Mouse (Mus musculus): Measurements from ENCODE around the gene Rpa1.

Rpa1 gene

GRCm38 (mm10) chr11:75259996-75260561 lies 88.0 kb downstream of the Rpa1 start:
- DNase-seq: no peak

- DNase-seq: no peak
Observed at GRCm38 (mm10) chr11:75259416-75259815, 88.7 kb downstream of the Rpa1 start.

DNA sequence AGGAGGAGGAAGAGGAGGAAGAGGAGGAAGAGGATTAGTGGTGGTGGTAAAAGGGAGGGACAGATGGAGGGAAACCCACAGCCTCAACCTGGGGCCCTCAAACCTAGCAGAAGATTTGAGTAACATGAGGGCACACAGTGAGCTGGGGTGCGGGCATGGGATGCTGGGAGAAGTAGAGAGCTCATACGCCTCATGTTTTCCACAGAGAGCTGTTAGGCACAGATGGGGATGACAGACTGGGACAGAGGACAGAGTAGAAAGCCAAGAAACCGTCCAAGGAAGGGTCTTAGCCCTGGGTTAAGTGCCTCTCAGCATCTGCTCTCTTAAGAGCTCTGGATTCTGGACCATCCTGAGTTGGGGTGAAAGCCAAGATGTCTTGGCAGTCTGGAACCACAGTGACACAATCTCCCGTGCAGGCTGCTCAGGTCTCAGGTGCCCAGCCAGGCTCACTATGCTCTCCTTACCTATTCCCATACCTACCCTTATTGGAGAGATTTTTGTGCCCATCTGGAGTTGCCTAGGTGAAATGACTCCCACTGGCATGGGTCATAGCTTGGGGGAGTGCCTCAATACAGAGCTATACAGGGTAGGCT lies 91.0 kb downstream of the Rpa1 start:
- no peak for DNase-seq

GRCm38 (mm10) chr11:75255330-75255729 lies 92.8 kb downstream of the Rpa1 start:
- DNase-seq: peak; percentile 56

DNA sequence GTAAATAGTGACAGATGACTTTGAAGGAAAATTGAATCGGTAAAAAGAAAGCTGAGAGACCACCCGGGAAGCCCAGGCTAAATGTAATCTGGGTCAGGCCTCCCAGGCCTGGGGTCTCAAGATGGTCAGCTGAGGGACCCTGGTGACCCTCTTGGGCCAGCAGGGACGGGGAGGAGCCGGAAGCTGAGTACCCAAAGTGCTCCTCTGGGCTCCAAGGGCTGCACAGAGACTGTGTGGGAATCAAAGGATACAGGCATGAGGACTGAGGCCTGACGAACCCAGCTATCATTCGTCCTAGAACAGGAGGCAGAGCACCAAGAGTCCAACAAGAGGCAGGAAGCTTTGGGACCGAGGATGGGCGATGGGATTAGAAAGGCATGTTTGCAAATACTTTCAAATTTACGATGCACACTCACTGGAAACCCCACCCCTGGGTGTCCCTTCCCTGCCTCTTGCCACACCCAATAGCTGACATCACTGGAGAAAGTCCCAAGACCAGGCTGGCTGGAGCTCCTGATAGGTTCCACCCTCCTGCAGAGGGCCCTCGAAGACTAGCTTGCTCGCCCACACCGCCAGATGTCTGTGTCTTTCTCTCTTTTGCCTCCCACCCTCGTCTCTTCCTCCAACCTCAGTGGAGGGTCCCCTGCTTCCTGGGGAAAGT lies 93.7 kb downstream of the Rpa1 start:
- peak; percentile 75 for DNase-seq

DNA sequence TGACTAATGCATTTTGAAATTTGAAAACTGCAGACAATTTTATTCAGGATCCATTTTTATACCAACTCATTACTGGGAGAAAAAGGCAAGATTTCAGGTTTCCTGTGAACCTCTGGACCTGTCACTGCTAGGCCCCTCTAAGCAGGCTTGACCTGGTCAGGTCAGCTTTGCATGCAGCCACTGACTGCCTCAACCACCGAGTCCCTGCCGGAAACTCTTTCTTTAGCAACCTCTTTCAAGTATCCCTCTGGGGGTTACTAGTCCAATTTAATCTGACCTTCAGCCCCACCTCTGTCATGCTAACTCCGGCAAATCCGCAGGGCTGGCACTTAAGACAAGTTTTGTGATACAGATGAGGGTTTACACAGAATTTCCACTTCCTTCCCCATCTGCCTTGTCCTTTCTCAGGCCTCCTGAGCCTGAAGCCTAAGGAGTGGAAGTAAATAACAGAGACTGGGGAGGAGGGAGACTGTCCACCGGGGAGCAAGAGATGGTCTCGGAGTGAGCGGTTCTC lies 96.5 kb downstream of the Rpa1 start:
- DNase-seq: no peak

DNA sequence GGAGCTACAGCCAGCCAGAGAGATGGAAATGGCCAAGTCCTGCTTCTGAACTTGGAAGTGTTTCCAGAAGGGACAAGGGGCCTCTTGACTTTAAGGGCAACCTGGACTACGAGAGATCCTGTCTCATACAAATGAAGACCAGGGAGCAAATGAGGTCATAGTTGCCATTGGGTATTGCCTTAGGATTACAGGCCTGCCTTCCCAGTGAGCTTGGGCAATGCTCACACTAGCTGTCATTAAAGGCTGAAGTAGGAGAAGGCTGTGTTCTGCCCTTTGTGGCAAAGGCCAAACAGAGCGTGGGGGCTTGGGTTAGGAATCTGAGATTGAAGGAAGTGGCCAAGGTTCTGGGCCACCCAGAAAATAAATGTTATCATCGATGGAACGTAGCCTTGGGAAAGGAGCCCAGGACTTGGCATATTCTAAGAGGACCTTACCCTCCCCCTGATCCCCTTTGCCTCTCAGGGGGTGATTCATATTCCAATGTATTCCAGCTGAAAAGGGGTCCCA lies 97.1 kb downstream of the Rpa1 start:
- DNase-seq: no peak

- no peak for DNase-seq
Observed at GRCm38 (mm10) chr11:75249588-75249987, 98.5 kb downstream of the Rpa1 start.
